Mouse (Mus musculus) stomach, embryonic 16.5 days (tissue): ENCODE results near the gene Cyp1b1. TPM values are rescaled to one million over a fixed set of nuclear protein-coding genes. Genes with fewer than 3 reads are reported as not detected.

ENCODE experiments used
- ATAC-seq: fragments of 200-750 bp; cut with Nextera tagmentation; 2 replicates; pipeline ENCODE4 v1.8.0; 2017; ENCODE audit warnings: moderate number of reproducible peaks, moderate TSS enrichment; ENCODE audit not compliant: insufficient read depth, low FRiP score
- H3K27ac ChIP-seq: fragments of 300-500 bp; sonication (generic); 2 replicates; pipeline ENCODE4 v1.5.1; 2014; ENCODE audit warnings: low read length
- H3K27me3 ChIP-seq: fragments of 300-500 bp; sonication (generic); 2 replicates; pipeline ENCODE4 v1.6.1; 2014; ENCODE audit warnings: low read length, control low read depth, mixed read lengths; ENCODE audit not compliant: control insufficient read depth, insufficient read depth
- H3K36me3 ChIP-seq: fragments of 300-500 bp; sonication (generic); 2 replicates; pipeline ENCODE4 v1.6.1; 2014; ENCODE audit warnings: low read length; ENCODE audit not compliant: control insufficient read depth, insufficient read depth
- H3K4me1 ChIP-seq: fragments of 300-500 bp; sonication (generic); 2 replicates; pipeline ENCODE4 v1.6.1; 2014; ENCODE audit warnings: low read length, control low read depth, mixed read lengths; ENCODE audit not compliant: control insufficient read depth, insufficient read depth
- H3K4me2 ChIP-seq: fragments of 300-500 bp; sonication (generic); 2 replicates; pipeline ENCODE4 v1.6.1; 2014; ENCODE audit warnings: low read depth, low read length, mixed read lengths
- H3K4me3 ChIP-seq: fragments of 300-500 bp; sonication (generic); replicated peaks from 2 replicates; pipeline ENCODE4 v1.5.1; 2014; ENCODE audit warnings: mild to moderate bottlenecking, low read length
- H3K9ac ChIP-seq: fragments of 300-500 bp; sonication (generic); 2 replicates; pipeline ENCODE4 v1.6.1; 2014; ENCODE audit warnings: low read length
- H3K9me3 ChIP-seq: fragments of 300-500 bp; sonication (generic); replicated peaks from 2 replicates; pipeline ENCODE4 v1.6.1; 2016; ENCODE audit warnings: low read length, control low read depth; ENCODE audit not compliant: control insufficient read depth
- WGBS: fragments of 180-500 bp; shearing (Covaris S2); extraction: QIAGEN DNeasy Blood & Tissue Kit; methylation state at CpG from one replicate; pipeline ENCODE4 v1.1.7; 2014; 5-methylcytosine and 5-hydroxymethylcytosine counted together
- polyA plus RNA-seq: library from polyadenylated mRNA; unstranded; fragments of >200 nt; fragmentation: Nextera tagmentation; extraction: Ambion mirVana; gene quantifications from 2 replicates; pipeline ENCODE4 v1.2.1, GENCODE M21; 2015

Gene Cyp1b1
- polyA plus RNA-seq, 1 experiment from 2014 or later, result 12.4 TPM

DNA sequence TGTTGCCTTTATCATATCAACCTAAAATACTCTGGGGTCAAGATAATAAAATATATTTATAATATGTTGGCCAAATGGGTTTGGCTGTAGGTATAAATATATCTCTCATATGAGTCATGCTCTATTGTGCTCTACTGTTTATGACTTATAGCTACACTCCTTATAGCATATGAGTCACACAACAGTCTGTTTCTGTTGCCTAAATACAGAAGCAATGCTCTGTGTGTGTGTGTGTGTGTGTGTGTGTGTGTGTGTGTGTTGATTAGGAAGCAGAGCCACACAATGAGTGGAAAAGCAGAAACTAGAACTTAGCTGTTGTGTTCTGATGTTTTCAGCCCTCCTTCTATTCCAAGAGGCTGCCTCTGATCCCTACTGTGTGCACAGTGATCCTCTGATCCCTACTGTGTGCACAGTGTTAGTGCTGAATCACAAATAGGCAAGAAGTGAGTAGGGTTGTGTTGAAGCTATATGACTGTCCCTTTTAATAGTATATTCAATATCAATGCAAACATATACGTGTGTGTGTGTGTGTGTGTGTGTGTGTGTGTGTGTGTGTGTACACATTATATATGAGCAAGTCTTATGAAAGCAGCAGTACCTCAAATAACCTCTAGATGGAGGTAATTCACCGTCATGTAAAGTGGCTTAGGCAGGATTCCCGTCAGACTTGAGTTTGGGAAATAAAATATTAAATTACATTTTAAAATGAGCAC is 51.3 kb downstream of the Cyp1b1 start:
- no peak overlapping the region for H3K4me2 ChIP-seq
- no peaks in the 10 kb centered on the region for H3K4me1 ChIP-seq
- H3K9me3 ChIP-seq, result no peaks in the 10 kb centered on the region
- ATAC-seq, result peak; percentile 56; the same call in 1 of the 2 replicates
- no peak overlapping the region for H3K27ac ChIP-seq
- no peak overlapping the region for H3K4me3 ChIP-seq
- 18% methylated on average over 3 of the region's 3 CpGs for WGBS
- H3K36me3 ChIP-seq, result no peaks in the 10 kb centered on the region
- no peak overlapping the region for H3K9ac ChIP-seq
- no peaks in the 10 kb centered on the region for H3K27me3 ChIP-seq

DNA sequence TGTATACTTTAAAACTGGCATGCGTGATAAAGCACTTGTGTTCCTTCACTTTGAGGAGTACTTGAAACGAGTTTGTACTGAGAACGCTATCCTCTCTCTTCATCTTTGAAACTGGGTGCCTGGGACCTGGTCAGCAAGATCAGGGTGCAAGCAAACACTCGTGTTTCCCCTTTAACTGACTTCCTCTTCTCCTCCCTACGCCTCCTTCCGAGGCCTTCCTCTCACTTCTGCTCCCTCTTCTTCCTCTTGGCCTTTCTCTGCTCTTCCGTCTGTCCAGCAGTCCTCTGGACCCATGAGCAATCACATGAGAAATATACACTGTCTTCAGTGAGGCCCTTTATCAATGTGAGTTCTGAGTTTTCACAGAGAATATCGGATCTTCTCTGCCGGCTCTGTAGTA is 53.0 kb downstream of the Cyp1b1 start:
- no peak for ATAC-seq
- Histone ChIP-seq H3K4me2 (no peak overlapping the region), H3K9me3 (no peaks in the 10 kb centered on the region)

DNA sequence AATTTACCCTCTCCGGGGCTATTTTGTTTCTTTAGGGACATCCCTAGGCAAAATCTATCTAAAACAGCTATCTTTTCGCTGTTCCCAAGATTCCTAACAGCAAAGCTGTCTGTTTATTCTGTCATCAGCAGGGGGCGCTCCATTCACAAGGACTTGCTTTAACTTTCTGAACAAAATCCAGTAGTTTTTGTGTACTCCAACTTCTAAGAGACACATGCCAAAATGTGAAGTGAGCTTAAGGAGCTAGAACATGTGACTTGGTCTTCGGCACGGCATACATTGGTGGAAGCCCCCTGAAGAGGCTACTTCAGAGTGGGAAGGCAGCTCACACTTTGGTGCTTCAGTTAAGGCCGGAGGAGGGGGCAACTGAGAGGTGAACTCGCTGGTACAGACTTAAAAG is 53.5 kb downstream of the Cyp1b1 start:
- no peaks in the 10 kb centered on the region for H3K4me1 ChIP-seq

More for the DNA sequence above, 53.0 kb downstream of the Cyp1b1 start:
- no peaks in the 10 kb centered on the region for H3K4me1 ChIP-seq
- H3K4me3 ChIP-seq, result no peak overlapping the region
- no peaks in the 10 kb centered on the region for H3K27me3 ChIP-seq
- WGBS, result 77% methylated on average over 9 of the region's 9 CpGs
- H3K27ac ChIP-seq, result no peak overlapping the region
- H3K36me3 ChIP-seq, result no peaks in the 10 kb centered on the region
- no peak overlapping the region for H3K9ac ChIP-seq

DNA sequence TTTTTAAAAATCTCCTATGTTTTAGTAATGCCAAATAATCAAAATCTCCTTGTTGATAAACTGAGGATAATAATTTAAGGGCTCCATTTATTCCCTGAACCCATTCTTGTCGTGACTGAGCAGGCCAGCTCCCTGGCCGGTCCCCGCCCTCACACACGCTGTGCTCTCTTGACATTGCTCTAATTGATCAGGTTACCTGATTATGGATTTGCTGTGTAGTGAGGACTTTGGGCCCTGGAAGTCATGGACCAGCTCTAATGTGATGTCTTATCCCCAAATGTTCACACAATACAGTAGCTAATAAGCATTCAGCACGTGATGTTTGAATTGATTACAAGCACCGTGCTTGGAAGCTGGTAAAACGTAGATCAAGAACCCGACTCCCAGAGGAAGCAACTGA is 56.0 kb downstream of the Cyp1b1 start:
- H3K27ac ChIP-seq, result no peak overlapping the region
- ATAC-seq, result no peak
- no peak overlapping the region for H3K4me2 ChIP-seq
- H3K4me3 ChIP-seq, result no peak overlapping the region
- no peaks in the 10 kb centered on the region for H3K27me3 ChIP-seq
- no peaks in the 10 kb centered on the region for H3K9me3 ChIP-seq
- H3K9ac ChIP-seq, result no peak overlapping the region
- no peaks in the 10 kb centered on the region for H3K36me3 ChIP-seq
- 72% methylated on average over 8 of the region's 8 CpGs for WGBS
- H3K4me1 ChIP-seq, result no peaks in the 10 kb centered on the region

More for the DNA sequence above, 53.5 kb downstream of the Cyp1b1 start:
- H3K4me3 ChIP-seq, result no peak overlapping the region
- no peak overlapping the region for H3K27ac ChIP-seq
- no peaks in the 10 kb centered on the region for H3K9me3 ChIP-seq
- H3K27me3 ChIP-seq, result no peaks in the 10 kb centered on the region
- no peaks in the 10 kb centered on the region for H3K36me3 ChIP-seq
- H3K4me2 ChIP-seq, result no peak overlapping the region
- ATAC-seq, result no peak
- H3K9ac ChIP-seq, result no peak overlapping the region
- WGBS, result 41% methylated on average over 7 of the region's 7 CpGs

DNA sequence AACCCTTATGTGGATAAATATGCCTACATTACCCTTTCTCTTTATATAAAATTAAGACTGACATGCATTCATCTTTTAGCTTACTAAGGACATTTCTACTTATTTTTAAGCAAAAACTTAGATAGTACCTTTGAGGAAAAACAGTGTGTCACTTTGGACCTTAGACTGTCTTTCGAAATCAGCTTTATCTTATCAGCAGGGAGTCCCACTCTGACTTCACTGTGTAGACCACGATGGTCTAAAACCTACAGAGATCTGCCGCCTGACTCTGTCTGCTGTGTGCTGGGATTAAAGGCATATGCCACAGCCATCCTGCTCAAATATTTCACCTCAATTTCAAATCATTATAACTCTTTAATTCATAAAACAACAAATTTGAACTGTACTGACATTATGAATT is 56.4 kb downstream of the Cyp1b1 start:
- WGBS, result 52% methylated on average over 3 of the region's 3 CpGs
- ATAC-seq, result no peak

DNA sequence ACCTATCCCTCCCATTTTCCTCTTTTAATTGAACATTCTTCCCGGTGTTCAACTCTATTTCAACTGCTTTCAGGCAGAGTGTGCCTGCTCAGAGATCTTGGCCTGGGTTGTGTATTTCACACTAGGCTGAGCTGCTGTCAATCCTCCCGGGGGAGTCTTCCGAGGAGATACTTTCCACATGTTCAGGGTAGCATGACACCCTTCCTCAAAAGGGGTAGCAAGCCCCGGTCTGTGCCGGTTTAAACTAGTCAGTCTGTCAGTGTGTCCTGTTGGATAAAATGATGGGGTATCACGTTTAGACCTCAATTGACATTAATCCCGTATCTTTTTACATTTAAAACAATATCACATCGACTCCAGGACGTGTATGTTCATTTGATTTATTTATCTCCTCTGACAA is 57.1 kb downstream of the Cyp1b1 start:
- Histone ChIP-seq H3K9me3 (no peaks in the 10 kb centered on the region), H3K4me2 (no peak overlapping the region), H3K4me3 (no peak overlapping the region), H3K4me1 (no peaks in the 10 kb centered on the region), H3K27ac (no peak overlapping the region), H3K27me3 (no peaks in the 10 kb centered on the region), H3K36me3 (no peaks in the 10 kb centered on the region), H3K9ac (no peak overlapping the region)
- ATAC-seq, result no peak
- WGBS, result 58% methylated on average over 9 of the region's 9 CpGs

More for the DNA sequence above, 56.4 kb downstream of the Cyp1b1 start:
- H3K4me1 ChIP-seq, result no peaks in the 10 kb centered on the region
- H3K27me3 ChIP-seq, result no peaks in the 10 kb centered on the region
- H3K36me3 ChIP-seq, result no peaks in the 10 kb centered on the region
- no peak overlapping the region for H3K4me2 ChIP-seq
- no peak overlapping the region for H3K4me3 ChIP-seq
- no peak overlapping the region for H3K9ac ChIP-seq
- H3K9me3 ChIP-seq, result no peaks in the 10 kb centered on the region
- H3K27ac ChIP-seq, result no peak overlapping the region

DNA sequence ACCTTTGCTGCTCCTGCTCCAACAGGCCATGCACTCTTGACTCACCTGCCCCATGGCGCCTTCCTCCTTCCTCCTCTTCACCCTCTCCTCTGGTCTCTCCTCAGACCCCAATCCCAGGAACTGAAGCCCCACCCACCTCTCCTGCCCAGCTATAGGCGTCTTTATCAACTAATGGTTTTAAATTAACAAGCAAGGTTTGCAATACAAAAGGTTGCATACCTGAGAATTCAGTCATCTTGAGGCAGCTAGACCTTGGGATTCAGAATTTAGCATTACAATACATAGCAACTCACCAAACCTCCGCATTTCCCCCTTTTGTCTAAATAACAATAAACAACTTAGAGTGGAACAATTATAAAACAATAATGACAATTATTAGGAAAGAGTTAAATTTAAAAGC is 60.7 kb downstream of the Cyp1b1 start:
- WGBS, result 76% methylated on average over 3 of the region's 3 CpGs
- no peak for ATAC-seq
- H3K9ac ChIP-seq, result no peak overlapping the region

DNA sequence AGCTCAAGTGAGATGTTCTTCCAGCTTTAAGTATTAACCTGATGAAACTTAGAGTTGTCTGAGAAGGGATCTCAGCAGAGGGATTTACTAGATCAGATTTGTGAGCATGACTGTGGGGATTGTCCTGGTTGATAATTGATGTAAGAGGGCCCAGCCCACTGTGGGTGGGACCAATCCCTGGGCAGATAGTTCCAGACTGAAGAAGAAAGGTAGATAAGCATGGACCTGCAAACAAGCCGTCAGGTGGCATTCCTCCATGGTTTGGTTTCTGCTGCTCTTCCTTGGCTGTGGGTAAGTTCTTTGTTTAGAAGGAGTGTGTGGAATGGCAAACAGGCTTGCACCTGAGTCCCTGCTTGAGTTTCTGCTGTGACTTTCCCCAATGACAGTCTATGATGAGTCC is 61.7 kb downstream of the Cyp1b1 start:
- Histone ChIP-seq H3K4me3 (no peak overlapping the region), H3K4me2 (no peak overlapping the region), H3K9me3 (no peaks in the 10 kb centered on the region), H3K36me3 (no peaks in the 10 kb centered on the region), H3K27me3 (no peaks in the 10 kb centered on the region), H3K27ac (no peak overlapping the region), H3K4me1 (no peaks in the 10 kb centered on the region), H3K9ac (no peak overlapping the region)
- ATAC-seq, result no peak
- WGBS, result 68% methylated on average over 1 of the region's 1 CpGs

More for the DNA sequence above, 60.7 kb downstream of the Cyp1b1 start:
- Histone ChIP-seq H3K36me3 (no peaks in the 10 kb centered on the region), H3K4me1 (no peaks in the 10 kb centered on the region), H3K4me3 (no peak overlapping the region), H3K27ac (no peak overlapping the region), H3K4me2 (no peak overlapping the region), H3K9me3 (no peaks in the 10 kb centered on the region), H3K27me3 (no peaks in the 10 kb centered on the region)
